Mouse (Mus musculus): ENCODE results near the gene Hspa12a.

Hspa12a gene

DNA sequence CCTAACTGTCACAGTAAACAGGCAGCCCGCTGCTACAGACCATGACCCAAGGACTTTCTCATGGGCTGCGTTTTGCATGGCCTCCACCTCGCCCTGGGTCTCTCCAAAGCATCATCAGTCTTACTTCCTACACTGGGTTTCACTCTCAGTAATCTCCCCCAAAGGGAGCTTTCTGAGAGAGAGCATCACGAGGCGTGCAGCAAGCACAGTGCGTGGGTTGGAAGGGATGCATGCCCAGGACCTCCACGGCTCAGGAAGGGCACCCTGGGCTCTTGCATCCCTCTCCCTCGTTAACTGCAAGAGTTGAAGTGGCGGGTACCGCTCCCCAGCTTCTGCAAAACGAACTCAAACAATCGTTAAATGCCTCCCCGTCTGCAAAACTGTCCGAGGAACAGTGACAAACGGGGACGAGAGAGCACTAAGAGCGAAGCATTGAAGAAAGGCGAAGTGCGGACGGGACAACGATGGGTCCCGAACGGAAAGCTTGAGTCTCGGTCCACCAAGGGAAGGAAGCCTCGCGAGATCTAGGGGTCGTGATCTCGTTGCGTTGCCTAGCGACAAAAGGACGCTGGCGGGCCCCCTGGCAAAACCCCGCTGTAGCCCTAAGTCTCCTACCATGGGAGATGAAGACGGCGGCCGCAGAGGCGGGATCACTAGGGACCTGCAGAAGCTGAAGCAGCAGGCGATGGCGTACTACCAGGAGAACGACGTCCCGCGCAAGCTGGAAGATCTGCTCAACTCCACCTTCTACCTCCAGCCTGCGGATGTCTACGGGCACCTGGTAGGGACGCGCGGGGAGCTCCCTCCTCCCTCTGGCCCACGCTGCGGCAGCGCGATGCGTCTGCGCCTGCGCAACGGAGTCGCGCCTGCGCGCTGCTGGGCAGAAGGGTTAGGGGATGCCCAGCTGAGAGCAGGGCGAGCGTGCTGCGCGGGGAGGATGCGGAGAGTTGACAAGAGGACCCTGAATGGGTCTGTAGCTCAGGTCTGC is at the start of gene Hspa12a, which contains the start of gene Eno4:
Gene Hspa12a (minus strand): TSS at position 814 of the 988 bp plus-strand sequence.
Gene Eno4 (plus strand): TSS at position 585 of the 988 bp plus-strand sequence.
- peak; percentile 96 for DNase-seq (ENCODE audit: low spot score)

DNA sequence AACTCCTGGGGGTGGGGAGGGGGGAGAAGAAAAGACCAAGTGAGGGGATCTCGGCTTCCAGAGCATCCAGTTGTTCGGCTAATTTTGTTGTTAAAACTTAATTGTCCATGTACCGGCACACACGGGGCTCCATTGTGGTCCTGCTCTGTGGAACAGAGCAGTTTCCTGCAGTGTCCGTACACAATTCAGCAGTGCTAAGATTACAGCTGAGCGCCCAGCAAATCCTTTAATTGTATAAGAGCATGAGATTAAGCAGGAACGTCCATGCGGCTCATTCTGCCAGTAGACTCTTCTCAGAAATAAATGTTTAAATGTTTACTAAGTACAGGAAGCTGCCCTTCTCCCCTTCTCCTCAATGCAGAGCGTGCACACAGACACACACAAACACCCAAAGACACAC is 38.1 kb upstream of the Hspa12a start:
- DNase-seq (ENCODE audit: low spot score), result no peak

DNA sequence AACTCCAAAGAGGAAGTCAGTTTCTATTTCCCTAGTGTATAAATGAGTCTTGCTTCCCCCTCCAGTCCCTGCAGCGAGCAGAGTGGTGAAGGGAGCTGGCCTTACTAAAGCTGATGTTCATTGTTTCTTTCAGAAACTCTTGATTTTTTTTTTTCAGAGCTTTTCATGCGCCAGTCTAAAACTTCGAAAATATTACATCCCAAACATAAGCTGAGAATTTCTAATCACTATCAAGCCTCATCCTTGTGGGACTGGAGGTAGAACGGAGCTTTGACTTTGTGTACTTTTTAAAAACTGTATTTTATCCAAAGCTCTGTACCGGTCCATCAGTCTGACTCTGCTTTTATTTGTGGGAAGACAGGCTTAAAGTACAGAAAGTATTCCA is 36.6 kb upstream of the Hspa12a start:
- no peak for DNase-seq (ENCODE audit: low spot score)

DNA sequence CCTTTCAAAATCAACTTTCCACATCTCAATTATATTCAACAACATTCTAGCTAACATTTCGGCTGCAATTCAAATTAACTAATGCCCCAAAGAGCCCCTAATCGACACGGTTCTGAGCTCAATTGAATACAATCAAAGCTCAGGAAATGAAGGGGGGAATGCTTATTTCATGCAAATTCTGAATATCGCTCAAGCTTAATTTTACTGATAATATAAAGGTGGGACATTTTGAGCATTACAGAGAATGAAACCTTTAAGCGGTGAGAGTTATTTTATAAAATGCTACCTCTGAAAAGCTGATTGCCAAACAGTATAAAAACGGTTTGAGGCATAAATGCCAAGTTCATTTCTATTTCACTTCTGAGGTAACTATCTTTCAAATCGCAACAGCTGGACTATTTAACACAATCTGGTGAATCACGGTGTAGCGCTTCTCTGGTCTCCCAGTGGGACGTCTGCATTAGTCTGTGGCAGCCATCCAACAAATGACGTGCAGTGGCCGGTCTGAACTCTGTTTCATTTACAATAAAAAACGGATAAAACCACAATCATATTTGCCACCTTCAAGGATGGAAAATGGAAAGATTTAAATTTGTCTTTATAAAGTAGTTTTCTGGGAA is 36.1 kb upstream of the Hspa12a start:
- no peak for DNase-seq (ENCODE audit: low spot score)

DNA sequence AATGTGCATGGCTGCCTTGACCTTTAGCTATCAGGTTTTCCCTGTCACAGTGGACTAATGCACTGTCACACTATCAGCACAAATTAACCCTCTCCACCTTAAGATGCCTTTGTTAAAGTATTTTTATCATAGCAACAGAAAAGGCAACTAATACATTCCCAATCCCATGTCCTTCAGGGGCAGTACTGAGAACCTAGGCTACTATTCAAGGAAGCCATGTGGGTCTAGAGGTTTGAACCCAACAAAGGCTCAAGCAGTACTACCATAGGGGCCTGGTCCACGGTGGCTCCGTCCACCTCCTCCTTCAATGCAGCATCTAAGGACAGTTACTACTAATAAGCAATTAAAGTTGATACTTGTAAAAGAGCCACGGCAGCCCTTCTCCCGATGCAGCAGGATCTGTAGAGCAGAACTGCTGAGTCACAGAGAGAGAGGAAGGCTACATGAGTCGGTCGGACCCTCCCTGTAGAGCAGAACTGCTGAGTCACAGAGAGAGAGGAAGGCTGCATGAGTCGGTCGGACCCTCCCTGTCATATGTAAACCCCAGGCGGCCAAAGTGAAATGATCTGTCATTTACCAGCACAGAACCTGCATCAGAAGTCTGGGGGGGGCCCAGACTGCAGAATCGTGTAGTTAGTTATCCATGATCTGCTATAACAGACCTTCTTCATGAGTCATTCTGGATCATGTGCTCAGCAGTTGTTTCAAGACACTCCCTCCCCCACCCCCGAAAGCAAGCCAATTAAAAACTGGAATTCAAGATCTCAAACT is 35.1 kb upstream of the Hspa12a start:
- peak; percentile 35 for DNase-seq (ENCODE audit: low spot score)

DNA sequence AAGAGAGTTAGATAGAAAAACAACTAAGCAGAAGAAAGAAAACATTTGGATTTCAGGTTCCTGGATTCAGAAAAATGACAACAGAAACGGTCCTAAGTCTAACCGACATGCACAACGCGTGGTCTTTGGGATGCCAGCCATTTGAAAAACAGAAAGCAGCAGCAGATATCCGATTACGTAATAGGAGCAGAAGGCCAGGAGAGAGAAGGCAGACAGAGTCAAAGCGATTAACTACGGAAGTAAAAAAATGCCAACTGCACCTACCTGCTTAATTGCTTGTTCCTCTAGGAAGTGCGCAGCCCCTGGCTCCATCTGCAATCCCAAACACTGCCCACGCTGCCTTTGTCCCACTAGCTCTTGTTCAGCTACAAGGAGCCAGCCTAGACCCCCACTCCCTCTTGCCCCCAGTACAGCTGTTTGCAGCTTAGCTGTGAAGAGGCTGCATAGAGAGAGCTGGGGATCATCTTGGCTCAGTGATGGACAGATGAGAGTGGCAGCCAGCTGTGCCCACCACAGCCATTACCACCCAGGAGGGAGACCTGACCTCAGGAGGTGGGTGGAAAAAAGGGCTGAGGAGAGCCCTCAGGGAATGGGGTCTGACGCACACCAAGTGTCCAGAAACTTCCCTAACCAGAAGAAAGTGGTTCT is 31.9 kb upstream of the Hspa12a start:
- DNase-seq (ENCODE audit: low spot score), result no peak

DNA sequence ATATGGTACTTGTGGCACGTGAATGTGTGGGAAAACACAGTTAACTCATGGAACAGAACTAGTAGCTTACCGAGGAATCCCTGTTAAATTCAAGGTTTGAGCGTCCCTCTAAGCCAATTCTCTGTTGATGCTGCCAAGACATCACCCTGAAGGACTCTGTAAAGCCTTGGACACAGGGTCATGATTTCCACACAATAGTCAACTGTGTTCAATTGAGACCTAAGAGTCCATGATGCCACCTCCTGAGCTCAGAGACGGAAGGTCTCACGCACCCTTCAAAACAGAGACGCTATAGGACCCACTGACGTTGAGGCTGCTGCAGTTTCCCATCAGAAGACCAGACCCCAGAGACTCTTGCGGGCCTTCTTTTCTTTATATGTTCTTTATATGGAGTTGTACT is 30.7 kb upstream of the Hspa12a start:
- DNase-seq (ENCODE audit: low spot score), result no peak

DNA sequence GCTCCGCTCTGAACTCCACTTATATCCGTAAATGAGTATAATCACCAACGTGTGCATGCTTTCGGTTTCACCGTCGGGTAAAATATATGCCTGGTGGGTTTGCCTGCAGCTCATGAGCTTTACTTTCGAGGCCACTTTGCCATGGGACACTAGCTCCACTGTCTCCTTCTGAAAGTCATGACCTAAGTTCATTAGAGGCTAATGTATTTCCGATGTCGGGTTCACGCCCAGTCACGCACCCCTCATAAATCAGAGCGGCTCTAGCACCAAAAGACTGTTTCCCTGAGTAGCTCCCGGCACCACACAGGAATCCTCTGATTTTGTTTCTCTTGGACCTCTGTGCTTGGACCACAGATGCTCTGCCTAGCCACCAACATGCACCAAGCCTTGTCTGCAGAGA is 27.4 kb upstream of the Hspa12a start:
- no peak for DNase-seq (ENCODE audit: low spot score)

DNA sequence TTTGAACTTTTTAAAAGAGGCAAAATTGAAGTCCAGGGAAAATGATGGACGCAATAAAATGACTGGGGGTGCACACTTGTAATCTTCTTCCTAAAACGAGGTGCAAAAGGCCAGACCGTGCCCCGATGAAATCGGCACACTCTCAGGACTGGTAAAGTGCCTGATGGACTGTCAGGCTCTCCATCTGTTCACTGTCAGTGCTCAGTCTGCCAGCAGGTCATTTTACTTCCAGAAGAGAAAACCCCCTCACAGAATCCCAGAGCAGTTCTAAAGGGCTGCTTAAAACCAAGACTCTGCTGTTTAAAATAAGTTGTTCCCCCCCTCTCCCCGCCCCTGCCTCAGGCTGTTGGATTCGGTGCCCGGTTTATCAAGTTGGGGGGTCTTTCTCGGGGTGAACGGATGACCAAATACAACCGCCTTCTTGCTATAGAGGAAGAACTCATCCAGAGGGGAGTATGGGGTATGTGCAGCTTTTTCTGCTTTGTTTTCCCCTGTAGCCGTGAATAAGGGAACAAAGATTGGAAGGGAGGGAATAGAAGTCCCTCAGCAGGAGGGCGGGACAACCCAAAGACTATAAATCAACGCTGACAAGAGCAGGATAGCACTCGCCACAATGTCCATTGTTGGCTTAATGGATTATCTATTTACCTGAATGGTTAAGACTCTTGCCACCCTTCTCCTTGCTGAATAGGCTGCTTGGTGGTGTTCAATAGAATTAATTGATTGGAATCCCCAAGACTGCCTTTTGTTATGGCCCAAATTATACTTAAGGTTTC is 25.5 kb upstream of the Hspa12a start:
- DNase-seq (ENCODE audit: low spot score), result no peak

DNA sequence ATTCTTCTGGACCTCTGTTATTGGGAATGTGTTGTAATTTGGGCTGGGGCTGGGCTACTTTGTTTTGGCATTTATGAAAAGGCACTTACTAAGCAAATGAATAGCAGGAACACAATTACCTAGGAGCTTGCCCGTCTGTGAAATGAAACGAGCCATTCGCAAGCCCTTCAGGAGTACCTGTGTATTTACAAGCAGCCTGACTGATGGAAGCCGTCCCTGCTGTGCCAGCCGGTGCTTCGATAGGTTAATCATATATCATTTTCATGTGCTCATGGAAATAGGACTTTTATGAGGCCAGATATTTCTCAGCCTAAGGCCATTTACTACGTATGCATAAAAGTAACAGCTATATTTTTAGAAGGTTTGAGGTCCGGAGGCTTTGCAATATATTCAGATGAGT is 19.6 kb upstream of the Hspa12a start:
- no peak for DNase-seq (ENCODE audit: low spot score)

DNA sequence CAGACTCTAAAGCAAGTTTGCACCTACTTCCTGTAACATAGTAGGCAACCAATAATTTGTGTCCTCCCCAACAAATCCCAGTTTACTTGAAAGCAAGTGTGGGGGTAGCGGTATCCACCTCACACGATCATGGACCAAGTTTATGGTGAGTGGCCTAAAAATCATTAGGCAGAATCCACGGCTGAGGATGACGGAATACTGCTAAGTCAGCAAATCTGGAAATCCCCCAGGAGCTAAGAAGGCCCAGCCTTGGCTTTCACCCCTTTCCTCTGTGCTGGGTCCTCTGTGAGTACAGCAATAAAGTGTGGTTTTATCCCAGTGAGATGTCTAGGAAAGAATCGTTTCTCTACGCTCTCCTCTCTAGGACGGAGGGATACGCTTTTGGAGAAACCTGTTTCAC is 11.3 kb upstream of the Hspa12a start:
- no peak for DNase-seq (ENCODE audit: low spot score)

DNA sequence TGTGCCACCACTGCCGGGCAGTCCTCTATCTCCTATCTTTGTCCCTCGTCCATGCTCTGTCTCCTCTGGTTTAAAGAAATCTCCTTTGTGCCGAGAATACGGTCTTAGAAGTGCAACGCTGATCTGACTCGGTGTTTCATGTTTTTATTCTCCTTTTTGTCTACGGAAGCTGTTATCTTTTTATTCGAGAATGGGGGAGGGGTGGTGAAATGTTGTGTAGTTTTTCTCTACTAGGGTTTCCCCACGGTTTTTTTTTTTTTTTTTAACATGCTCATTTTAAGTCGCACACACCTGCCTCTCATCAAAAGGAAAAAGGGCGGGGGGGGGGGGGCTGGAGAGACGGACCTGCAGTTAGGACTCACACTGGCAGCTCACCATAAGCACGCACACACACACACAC is 8.8 kb upstream of the Hspa12a start:
- no peak for DNase-seq (ENCODE audit: low spot score)

DNA sequence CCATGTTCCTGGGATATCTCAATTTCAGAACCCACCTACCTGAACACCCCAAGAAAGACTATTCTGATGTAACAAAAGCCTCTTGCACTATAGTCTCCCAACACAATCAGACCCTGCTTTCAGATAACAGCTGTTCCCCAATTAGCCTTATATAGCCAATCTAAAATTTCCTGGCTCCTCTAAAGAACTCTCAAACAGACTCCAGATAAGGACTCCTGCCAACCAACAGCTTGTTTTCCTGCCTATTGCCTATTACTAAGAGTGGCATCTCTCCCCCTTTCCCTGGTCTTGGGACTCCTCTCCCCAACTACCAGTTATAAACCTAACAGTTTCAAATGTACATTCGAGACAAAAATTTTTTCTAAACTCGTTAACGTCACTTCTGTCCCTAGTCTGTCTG is 8.1 kb upstream of the Hspa12a start:
- DNase-seq (ENCODE audit: low spot score), result no peak

DNA sequence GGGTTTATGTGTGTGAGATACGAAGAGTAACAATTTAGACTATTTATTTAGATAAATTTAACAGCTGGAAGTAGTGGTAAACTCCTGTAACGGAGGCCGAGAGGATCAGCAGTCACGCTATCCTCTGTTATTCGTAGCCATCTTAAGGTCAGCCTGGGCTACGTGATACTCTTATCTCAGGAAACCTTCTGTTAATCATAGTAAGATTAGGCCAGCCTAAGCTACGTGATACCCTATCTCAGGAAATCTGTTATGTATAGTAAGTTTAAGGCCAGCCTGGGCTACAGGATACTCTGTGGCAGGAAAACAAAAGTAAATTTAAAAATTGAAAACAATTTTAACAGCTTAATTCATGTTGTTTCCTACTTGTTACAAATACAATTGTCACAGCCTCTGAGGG is 2.5 kb upstream of the Hspa12a start:
- no peak for DNase-seq (ENCODE audit: low spot score)

DNA sequence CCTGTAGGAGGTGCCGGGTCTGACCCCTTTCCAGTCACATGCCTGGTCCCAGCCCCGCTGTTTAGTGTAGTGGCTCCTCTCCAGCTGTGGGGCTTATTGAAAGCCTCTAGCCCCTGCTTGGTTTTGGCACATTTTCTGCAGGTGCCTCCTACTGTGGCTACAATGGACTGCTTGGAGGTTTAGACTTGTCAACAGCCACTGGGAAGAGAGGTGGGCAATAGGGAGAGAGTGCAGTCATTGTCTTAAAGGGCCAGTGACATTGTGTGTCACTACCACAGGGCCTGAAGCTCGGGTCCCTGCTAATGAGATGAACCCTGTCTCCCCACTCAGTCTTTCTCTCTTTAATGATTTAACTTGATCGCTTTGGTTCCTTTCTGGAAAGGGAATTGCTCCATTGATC is 10.4 kb downstream of the Hspa12a start:
- DNase-seq (ENCODE audit: low spot score), result no peak

DNA sequence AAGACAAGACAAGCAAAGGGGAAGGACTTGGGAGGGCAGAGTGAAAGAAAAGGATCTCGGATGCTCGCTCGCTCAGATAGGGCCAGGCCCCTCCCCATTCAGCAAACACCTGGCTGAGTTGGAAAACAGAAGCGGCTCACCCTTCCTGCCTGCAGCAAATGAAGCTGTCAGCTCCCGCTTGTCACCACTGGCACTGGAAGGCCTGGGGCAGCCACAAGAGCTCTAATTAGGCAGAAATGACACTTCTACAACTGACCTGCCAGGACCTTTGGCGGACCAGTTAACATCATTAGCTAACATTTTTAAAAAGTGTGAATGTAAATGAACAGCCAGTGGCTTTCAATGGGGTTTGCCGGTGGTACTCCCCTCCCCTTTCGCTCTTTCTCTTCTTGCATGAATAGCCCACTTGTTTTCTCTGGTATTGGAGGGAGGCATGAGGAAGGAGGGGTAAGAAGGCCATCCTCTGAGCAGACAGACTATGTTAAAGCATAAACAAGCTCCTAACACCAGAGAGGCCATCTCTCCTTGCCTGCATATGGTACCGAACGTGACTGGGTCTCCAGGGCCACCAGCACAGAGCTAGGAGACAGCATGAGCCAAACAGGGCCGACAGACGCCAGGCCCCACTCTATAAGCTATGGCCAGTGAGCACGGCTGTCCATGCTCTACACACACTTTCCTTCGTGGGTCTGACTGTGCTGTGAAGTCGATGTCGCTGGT is 12.2 kb downstream of the Hspa12a start:
- no peak for DNase-seq (ENCODE audit: low spot score)

DNA sequence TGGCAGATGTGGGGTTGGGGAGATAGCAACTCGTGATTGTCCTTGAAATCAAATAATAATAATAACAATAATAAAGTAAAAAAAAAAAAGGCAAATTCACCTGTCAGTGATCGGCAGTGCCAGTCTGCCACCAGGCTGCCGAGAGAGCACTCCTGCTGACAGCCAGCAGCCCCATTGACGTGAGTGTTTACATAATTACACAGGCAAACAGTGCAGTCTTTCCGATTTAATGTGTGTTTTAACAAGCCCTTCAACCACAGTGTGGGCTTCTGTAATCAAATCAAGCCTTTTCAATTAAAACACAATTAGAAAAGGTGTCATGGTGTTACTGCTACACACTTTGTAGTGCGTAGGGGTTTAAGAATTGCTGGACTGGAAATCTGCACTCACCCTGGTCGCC is 24.3 kb downstream of the Hspa12a start:
- DNase-seq (ENCODE audit: low spot score), result no peak

DNA sequence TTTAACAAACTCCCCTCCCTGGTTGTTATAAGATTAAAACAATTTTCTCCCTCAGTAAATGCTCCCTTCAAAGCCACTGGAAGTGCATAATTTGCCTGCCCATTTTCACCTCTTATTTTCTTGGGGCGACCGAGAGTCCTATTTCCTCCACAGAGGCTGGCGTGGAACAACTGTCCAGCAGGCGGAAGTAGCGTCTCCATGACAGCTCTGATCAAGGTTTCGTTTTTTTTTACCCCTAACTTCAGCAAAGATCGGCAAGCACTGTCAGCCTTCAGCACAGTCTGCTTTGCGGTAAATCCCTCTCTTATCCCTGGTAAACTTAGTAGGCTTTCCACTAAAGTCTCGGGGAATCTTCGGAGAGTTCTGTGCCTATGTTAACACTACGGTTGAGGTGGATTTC is 24.9 kb downstream of the Hspa12a start:
- no peak for DNase-seq (ENCODE audit: low spot score)

DNA sequence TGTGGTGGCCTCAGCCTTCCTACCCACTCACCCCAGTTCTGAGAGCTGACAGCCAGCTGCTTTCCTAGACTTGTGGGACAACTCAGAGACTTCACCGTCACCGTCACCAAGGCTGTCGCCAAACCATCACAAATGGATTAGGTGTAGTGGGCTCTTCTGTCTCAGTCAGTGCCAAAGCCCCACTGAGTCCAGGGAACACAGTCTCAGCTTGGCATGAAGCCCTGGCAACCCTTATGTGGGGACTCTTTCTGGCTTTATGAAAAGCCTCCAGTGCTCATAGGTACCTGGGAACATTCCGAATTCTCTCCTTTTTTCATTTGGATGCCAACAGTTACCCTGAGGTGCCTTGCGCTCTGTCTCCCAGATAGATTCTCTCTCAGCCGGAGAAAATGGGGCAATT is 30.2 kb downstream of the Hspa12a start:
- DNase-seq (ENCODE audit: low spot score), result no peak

DNA sequence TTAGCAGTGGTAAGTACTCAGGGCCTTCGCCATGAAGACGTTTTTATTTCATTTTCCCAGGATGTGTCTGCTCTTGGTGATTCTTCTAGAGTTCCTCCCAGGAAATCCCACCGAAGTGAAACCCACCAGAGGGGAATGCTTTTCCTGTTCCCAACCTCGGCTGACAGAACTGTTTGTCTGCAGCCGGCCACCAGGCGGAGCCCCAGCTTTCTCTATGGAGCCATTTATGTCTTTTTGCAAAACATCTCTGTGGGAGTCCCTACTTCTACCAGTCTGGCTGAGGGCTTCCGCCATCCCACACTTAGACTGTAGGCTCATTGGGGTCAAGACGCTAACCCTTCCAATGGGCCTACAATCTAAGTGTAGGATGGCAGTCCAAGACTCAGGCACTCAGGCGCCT is 32.1 kb downstream of the Hspa12a start:
- DNase-seq (ENCODE audit: low spot score), result peak; percentile 53

DNA sequence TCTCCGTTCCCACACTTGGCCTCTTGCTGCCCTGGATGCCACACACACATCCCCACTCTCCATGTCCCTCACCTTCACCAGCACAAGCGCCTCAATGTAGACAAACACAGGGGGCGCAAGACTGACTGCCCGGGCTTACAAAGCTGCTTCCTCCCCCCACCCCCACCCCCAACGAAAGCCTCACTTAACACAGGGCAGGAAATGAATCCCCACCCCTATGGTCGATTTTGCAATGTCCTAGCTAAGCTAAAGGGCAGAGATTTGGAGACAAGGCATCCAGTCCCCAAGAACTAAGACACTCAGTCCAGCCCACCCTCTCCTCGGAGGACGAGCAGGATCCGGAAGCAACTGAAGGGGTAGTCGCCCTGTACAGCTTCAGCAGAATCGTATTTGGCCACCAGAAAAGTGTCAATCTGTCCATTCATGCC is 32.5 kb downstream of the Hspa12a start:
- no peak for DNase-seq (ENCODE audit: low spot score)
